Mouse (Mus musculus) hematopoietic stem cell, adult 5-6 weeks (primary cell): Measurements from ENCODE around the gene Ilkap. TPM values are rescaled to one million over a fixed set of nuclear protein-coding genes. Genes with fewer than 3 reads are reported as not detected.

Source experiments
- ATAC-seq, 2 experiments: fragments of 125-278 bp in 1 of 2; replicated peaks in 1 of 2; 2 replicates each; pipeline ENCODE4 v1.8.0; 2016 to 2017; ENCODE audit warnings: inconsistent platforms in 2 of 2, mild to moderate bottlenecking in 2 of 2, moderate number of reproducible peaks in 2 of 2, low read depth in 1 of 2, moderate TSS enrichment in 1 of 2; ENCODE audit not compliant: low FRiP score in 2 of 2, poor library complexity in 2 of 2, severe bottlenecking in 2 of 2, insufficient read depth in 1 of 2, low TSS enrichment in 1 of 2
- total RNA-seq: library from RNA; stranded (forward); fragments of 172-1452, 232-1000 nt; gene quantifications from 2 replicates; pipeline ENCODE4 v1.2.3, GENCODE M21; 2017

Ilkap gene
- total RNA-seq, 1 experiment from 2014 or later: 144 TPM

DNA sequence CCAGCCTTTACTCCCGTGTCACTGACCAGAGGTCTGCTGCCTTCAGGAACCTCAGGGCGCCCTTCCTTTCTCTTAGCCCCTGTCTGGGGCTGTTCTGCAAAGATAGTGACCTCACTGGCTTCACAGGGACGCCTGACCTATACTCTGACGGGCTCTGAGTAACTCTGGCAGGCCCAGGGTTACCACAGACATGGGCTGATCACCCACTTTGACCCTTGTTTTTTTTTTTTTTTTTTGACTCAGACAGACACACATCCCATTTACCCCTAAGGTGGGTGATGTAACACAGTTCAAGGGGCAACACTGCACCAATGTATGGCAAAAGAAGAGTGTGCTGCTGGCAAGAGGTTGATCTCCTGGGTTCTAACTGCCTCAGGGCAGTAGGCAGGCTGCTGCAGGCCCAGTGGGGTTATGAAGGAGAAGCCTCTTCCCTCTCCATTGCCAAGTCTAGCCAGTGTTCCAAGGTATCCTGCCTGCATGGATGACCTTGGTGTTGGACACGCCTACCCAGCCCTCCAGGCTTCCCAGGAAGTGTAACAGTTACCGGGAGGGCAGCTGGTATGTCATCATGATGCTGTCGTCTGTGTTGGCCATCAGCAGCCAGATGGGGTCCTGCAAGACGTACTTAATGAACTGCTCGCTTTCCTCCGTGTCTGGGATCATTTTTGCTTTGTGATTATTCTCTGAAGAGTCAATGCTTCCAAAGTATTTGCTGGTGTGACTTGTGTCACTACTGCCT is 21.4 kb upstream of the Ilkap start:
- no peak for ATAC-seq

- ATAC-seq: no peak
Observed at GRCm38 (mm10) chr1:91417991-91418390, 19.4 kb upstream of the Ilkap start.

- ATAC-seq: no peak
Observed at GRCm38 (mm10) chr1:91415311-91415710, 16.7 kb upstream of the Ilkap start.

GRCm38 (mm10) chr1:91414903-91415302 is 16.3 kb upstream of the Ilkap start:
- ATAC-seq: no peak

DNA sequence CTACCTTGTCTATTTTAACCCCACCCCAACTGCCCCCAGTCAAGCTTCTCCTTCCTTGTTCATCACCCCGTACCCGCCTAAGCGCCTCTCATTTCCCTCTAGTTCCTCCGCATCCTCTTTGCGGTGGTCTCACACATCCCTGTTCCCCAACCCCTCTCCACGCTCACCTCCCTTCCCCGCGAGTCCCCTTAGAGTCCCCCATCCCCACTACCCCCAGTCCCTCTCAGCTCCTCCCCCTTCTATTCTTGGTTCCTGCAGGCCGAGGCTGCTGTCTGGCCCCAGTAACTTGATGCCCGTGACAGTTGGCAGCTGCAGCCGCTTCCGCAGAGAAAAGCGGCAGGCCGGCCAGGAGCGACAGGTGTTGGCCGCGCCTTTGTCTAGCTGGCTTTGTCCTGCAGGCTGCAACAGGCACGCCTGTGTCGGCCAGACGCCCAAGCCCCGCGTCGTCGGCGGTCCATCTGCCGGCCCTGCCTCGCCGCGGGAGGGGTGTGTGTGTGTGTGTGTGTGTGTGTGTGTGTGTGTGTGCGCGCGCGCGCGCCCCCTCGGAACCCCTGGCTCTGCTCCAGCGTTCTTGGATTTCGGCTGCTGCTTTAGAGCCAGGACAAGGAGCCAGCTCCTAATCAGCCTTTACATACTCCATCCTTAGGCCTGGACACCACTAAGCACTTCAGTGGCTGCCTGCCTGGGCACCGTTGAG is 15.4 kb upstream of the Ilkap start, which contains the start of gene Hes6:
Gene Hes6 (minus strand): TSS at position 141 of the 697 bp plus-strand sequence.
- peak in 1 of 2 experiments; percentile 27; a peak in 1 of 4 replicates for ATAC-seq

- peak in 1 of 2 experiments; percentile 10; a peak in 1 of 4 replicates for ATAC-seq
Observed at GRCm38 (mm10) chr1:91413536-91413897, 14.9 kb upstream of the Ilkap start.

DNA sequence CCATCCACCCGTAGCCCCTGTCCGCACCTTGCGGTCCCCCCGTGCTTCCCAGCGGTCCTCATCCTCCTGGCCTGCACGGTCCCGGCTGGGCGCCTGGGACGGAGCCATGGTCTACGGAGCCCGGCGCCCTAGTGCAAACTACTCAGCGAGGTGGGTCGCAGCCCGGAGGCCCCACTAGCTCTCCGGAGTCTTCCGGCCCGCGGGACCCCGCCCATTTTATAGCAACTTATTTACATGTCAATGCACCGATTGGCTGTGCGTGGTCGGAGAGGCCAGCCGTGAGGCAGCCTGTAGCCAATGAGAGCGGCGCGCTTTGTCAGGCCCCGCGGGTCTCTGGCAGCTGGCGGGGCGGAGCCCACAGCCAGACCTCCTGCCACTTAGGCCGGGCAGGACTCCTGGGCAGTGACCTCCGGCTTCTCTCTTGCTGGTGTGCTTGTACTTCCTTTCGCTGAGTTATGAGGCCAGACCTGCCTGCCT is 14.5 kb upstream of the Ilkap start:
- ATAC-seq: peak; percentile 95 to 98

- peak in 1 of 2 experiments; percentile 2; a peak in 1 of 4 replicates for ATAC-seq
Observed at GRCm38 (mm10) chr1:91412286-91413029, 13.8 kb upstream of the Ilkap start.

- ATAC-seq: no peak
Observed at GRCm38 (mm10) chr1:91411631-91412285, 13.1 kb upstream of the Ilkap start.

GRCm38 (mm10) chr1:91407819-91408218 is 9.2 kb upstream of the Ilkap start:
- no peak for ATAC-seq

GRCm38 (mm10) chr1:91405406-91406169 is 7.0 kb upstream of the Ilkap start:
- peak; percentile 27 to 54; a peak in 3 of 4 replicates for ATAC-seq

GRCm38 (mm10) chr1:91404976-91405375 is 6.4 kb upstream of the Ilkap start:
- no peak for ATAC-seq

- ATAC-seq: no peak
Observed at GRCm38 (mm10) chr1:91397927-91398259, 722 bp downstream of the Ilkap start.

- no peak for ATAC-seq
Observed at GRCm38 (mm10) chr1:91390369-91390768, 8.2 kb downstream of the Ilkap start.

DNA sequence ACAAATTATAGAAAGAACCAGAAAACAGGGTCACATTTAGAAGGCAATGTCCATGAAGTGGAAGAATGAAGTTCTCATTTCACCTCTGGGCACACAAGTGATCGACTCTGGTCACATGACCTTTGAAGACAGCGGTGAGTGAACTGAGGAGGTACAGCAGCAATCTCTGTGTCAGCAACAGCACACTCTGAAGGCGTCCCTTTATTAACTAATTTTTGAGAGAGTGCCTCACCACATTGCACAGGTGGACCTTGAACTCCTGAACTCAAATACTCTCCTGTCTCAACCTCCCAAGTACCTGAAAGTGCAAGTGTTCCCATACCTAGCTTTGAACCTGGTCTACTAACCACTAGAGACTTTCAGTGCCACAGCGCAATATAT is 17.5 kb downstream of the Ilkap start:
- no peak for ATAC-seq

GRCm38 (mm10) chr1:91380453-91381090 is 18.0 kb downstream of the Ilkap start:
- ATAC-seq: peak; percentile 72 to 91
